Comparison of ENCODE assay signal across 16 mouse cellular contexts in genomic region chr16:38708962-38709520, GRCm38 (mm10). TPM values are rescaled to one million over a fixed set of nuclear protein-coding genes. Genes with fewer than 3 reads are reported as not detected.
DNase-seq lines count a peak whose midpoint lies in the region; ATAC-seq lines count a peak whose summit lies in the region.
"Had no signal": no experiment of that assay in that cellular context is flagged by ENCODE, and none has a peak within 500 bp of the region (broad histone marks: within the 10 kb centered on the region; RNA-seq: fewer than 3 reads in every experiment).

No protein-coding gene starts in this region.

- ATAC-seq in heart, embryonic 12.5 days (ENCODE audit: insufficient number of reproducible peaks, low FRiP score) = no peak
- ATAC-seq in lung, embryonic 15.5 days (ENCODE audit: borderline replicate concordance, extremely low read depth, low FRiP score, low TSS enrichment) = no peak
- ATAC-seq in heart, embryonic 16.5 days (replicated peaks; ENCODE audit: extremely low read depth, insufficient read depth, low FRiP score) = no peak
- ATAC-seq: intestine, embryonic 15.5 days; midbrain, embryonic 15.5 days had no signal

- H3K9ac ChIP-seq in heart, embryonic 12.5 days = 0 out of 2 replicates have a peak overlapping the region, but pooled peaks have one; percentile 17
- no peak overlapping the region for H3K9ac ChIP-seq in lung, embryonic 15.5 days
- H3K9ac ChIP-seq in heart, embryonic 16.5 days (ENCODE audit: low read length) = peak overlapping the region; percentile 51
- H3K9ac ChIP-seq: embryonic facial prominence, embryonic 13.5 days; intestine, embryonic 15.5 days; limb, embryonic 13.5 days; midbrain, embryonic 15.5 days had no signal

- peaks cover 8% of the 10 kb centered on the region; the same call in 1 of the 2 replicates for H3K36me3 ChIP-seq in heart, embryonic 12.5 days
- no peaks in the 10 kb centered on the region for H3K36me3 ChIP-seq in lung, embryonic 15.5 days
- H3K36me3 ChIP-seq in heart, embryonic 16.5 days (ENCODE audit: control insufficient read depth, insufficient read depth) = no peaks in the 10 kb centered on the region; the same call in 1 of the 2 replicates
- H3K36me3 ChIP-seq: embryonic facial prominence, embryonic 13.5 days; hindbrain, embryonic 10.5 days; intestine, embryonic 15.5 days; limb, embryonic 13.5 days; midbrain, embryonic 15.5 days had no signal

- H3K4me2 ChIP-seq in heart, embryonic 12.5 days = peak overlapping the region; percentile 75
- H3K4me2 ChIP-seq in lung, embryonic 15.5 days = peak overlapping the region; percentile 76; the same call in 1 of the 2 replicates
- peak overlapping the region; percentile 75 for H3K4me2 ChIP-seq in heart, embryonic 16.5 days (ENCODE audit: low read depth, low read length)
- H3K4me2 ChIP-seq: embryonic facial prominence, embryonic 13.5 days; intestine, embryonic 15.5 days; midbrain, embryonic 15.5 days had no signal

- DNase-seq in heart, adult 8-10 months (ENCODE audit: low spot score) = no peak
- no peak for DNase-seq in lung, postnatal 10 days
- no peak for DNase-seq in left cerebral cortex, adult 18-20 months (ENCODE audit: low spot score in 2 of 2)
- no peak for DNase-seq in adrenal gland, adult 8-10 months
- DNase-seq: cerebellum, adult 11 months; cerebellum, postnatal 36 days; right cerebral cortex, postnatal 4 days had no signal

- H3K27ac ChIP-seq in heart, embryonic 12.5 days (ENCODE audit: poor library complexity, severe bottlenecking) = peak overlapping the region; percentile 9; the same call in 1 of the 2 replicates
- no peak overlapping the region for H3K27ac ChIP-seq in lung, embryonic 15.5 days
- H3K27ac ChIP-seq in heart, embryonic 16.5 days (ENCODE audit: low read length) = peak overlapping the region; percentile 44
- H3K27ac ChIP-seq: embryonic facial prominence, embryonic 13.5 days; hindbrain, embryonic 10.5 days; intestine, embryonic 15.5 days; limb, embryonic 13.5 days; macrophage; midbrain, embryonic 15.5 days had no signal

- H3K27me3 ChIP-seq in heart, embryonic 12.5 days (replicated peaks) = no peaks in the 10 kb centered on the region
- no peaks in the 10 kb centered on the region for H3K27me3 ChIP-seq in lung, embryonic 15.5 days
- no peaks in the 10 kb centered on the region for H3K27me3 ChIP-seq in heart, embryonic 16.5 days (ENCODE audit: control insufficient read depth, insufficient read depth, low read length)
- H3K27me3 ChIP-seq: embryonic facial prominence, embryonic 13.5 days; intestine, embryonic 15.5 days; limb, embryonic 13.5 days; midbrain, embryonic 15.5 days had no signal

- peak overlapping the region; percentile 88 for H3K4me3 ChIP-seq in heart, embryonic 12.5 days
- no peak overlapping the region for H3K4me3 ChIP-seq in lung, embryonic 15.5 days
- peak overlapping the region; percentile 96 for H3K4me3 ChIP-seq in heart, embryonic 16.5 days (ENCODE audit: low read length)
- H3K4me3 ChIP-seq: embryonic facial prominence, embryonic 13.5 days; hindbrain, embryonic 10.5 days; intestine, embryonic 15.5 days; limb, embryonic 13.5 days; midbrain, embryonic 15.5 days had no signal

- 44% methylated on average over 7 of the region's 7 CpGs for WGBS in heart, embryonic 12.5 days
- WGBS in lung, embryonic 15.5 days = 68% methylated on average over 7 of the region's 7 CpGs
- 44% methylated on average over 7 of the region's 7 CpGs for WGBS in heart, embryonic 16.5 days

- peaks cover 72% of the 10 kb centered on the region for H3K4me1 ChIP-seq in heart, embryonic 12.5 days (replicated peaks)
- peaks cover 43% of the 10 kb centered on the region for H3K4me1 ChIP-seq in lung, embryonic 15.5 days
- H3K4me1 ChIP-seq in heart, embryonic 16.5 days (ENCODE audit: control insufficient read depth, insufficient read depth, low read length) = peaks cover 62% of the 10 kb centered on the region

- no peaks in the 10 kb centered on the region for H3K9me3 ChIP-seq in heart, embryonic 12.5 days (replicated peaks)
- H3K9me3 ChIP-seq in lung, embryonic 15.5 days = no peaks in the 10 kb centered on the region
- H3K9me3 ChIP-seq in heart, embryonic 16.5 days (replicated peaks; ENCODE audit: control insufficient read depth, low read length) = no peaks in the 10 kb centered on the region
- H3K9me3 ChIP-seq: embryonic facial prominence, embryonic 13.5 days; hindbrain, embryonic 10.5 days; intestine, embryonic 15.5 days; limb, embryonic 13.5 days; midbrain, embryonic 15.5 days had no signal

RNA-seq across cellular contexts. Expression of gene Arhgap31, which starts 4.0 kb away (rescaled TPM):
- 43.1 and 47.7 TPM in 2 replicates for polyA plus RNA-seq in heart, embryonic 12.5 days (2016; fragmentation: Nextera tagmentation; extraction: Ambion mirVana)
- total RNA-seq in heart, adult 8-10 months (2022) = 10 to 100 TPM; 32.9 to 44.3 (median 39.1) TPM
- polyA plus RNA-seq in lung, embryonic 15.5 days (2015; fragmentation: Nextera tagmentation; extraction: Ambion mirVana) = 16.7 and 19.9 TPM in 2 replicates
- 38.0 and 42.0 TPM in 2 replicates for polyA plus RNA-seq in heart, embryonic 16.5 days (2015; fragmentation: Nextera tagmentation; extraction: Ambion mirVana)
- 10 to 100 TPM; 14.7 to 17.8 TPM for total RNA-seq in left cerebral cortex, adult 18-20 months (2021)
- total RNA-seq in adrenal gland, adult 8-10 months (2022) = 10 to 100 TPM; 16.6 to 30.8 (median 26.7) TPM

RNA-seq across cellular contexts. Expression of gene B4galt4, which starts 33.0 kb away (rescaled TPM):
- 26.6 and 29.8 TPM in 2 replicates for polyA plus RNA-seq in heart, embryonic 12.5 days (2016; fragmentation: Nextera tagmentation; extraction: Ambion mirVana)
- total RNA-seq in heart, adult 8-10 months (2022) = 10 to 100 TPM in 2 of 4 experiments, 1 to 10 TPM in 2; 7.2 to 11.7 (median 9.6) TPM
- 37.4 TPM in 2 replicates for polyA plus RNA-seq in lung, embryonic 15.5 days (2015; fragmentation: Nextera tagmentation; extraction: Ambion mirVana)
- polyA plus RNA-seq in heart, embryonic 16.5 days (2015; fragmentation: Nextera tagmentation; extraction: Ambion mirVana) = 22.5 and 22.8 TPM in 2 replicates
- total RNA-seq in left cerebral cortex, adult 18-20 months (2021) = 10 to 100 TPM; 21.5 to 23.0 TPM
- total RNA-seq in adrenal gland, adult 8-10 months (2022) = 10 to 100 TPM in 3 of 4 experiments, 1 to 10 TPM in 1; 8.8 to 15.1 (median 12.5) TPM
